ENCODE assay signal across 19 mouse cellular contexts in the genomic region with DNA sequence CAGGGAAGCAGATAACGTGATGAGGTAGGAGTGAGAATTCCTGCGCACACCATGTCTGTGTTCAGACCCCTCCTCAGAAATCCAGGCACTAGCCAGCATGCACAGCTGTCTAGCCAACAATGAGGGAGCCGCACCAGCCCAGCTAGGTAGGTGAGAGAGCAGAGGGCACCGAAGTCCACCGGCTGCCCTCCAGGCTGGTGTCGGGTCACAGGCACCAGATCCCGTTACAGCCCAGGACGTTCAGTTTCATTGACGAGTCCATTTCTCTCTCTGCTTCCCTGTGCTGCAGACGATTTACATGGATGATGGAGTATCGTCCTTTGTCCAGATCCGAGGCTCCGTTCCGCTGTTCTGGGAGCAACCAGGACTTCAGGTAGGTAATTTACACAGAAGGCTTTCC. TPM values are rescaled to one million over a fixed set of nuclear protein-coding genes. Genes with fewer than 3 reads are reported as not detected.
DNase-seq lines count a peak whose midpoint lies in the region; ATAC-seq and TF ChIP-seq lines count a peak whose summit lies in the region.
"Had no signal": no experiment of that assay in that cellular context is flagged by ENCODE, and none has a peak within 500 bp of the region (broad histone marks: within the 10 kb centered on the region; RNA-seq: fewer than 3 reads in every experiment).

No protein-coding gene starts in this region.

- peak overlapping the region; percentile 63 for H3K9ac ChIP-seq in heart, embryonic 13.5 days
- H3K9ac ChIP-seq: hindbrain, embryonic 13.5 days; limb, embryonic 15.5 days; neural tube, embryonic 12.5 days had no signal

- peak overlapping the region; percentile 98 for H3K27ac ChIP-seq in heart, embryonic 13.5 days (replicated peaks)
- H3K27ac ChIP-seq: hindbrain, embryonic 13.5 days; limb, embryonic 15.5 days; neural tube, embryonic 12.5 days had no signal

- H3K36me3 ChIP-seq in heart, embryonic 13.5 days, result no peaks in the 10 kb centered on the region
- H3K36me3 ChIP-seq in myocyte (ENCODE audit: control insufficient read depth, insufficient read depth), result peaks cover 6% of the 10 kb centered on the region
- H3K36me3 ChIP-seq: hindbrain, embryonic 13.5 days; limb, embryonic 15.5 days; neural tube, embryonic 12.5 days had no signal

- no peaks in the 10 kb centered on the region for H3K27me3 ChIP-seq in heart, embryonic 13.5 days (replicated peaks)
- no peaks in the 10 kb centered on the region for H3K27me3 ChIP-seq in myocyte (ENCODE audit: control insufficient read depth, insufficient read depth, insufficient read length)
- H3K27me3 ChIP-seq: hindbrain, embryonic 13.5 days; limb, embryonic 15.5 days; neural tube, embryonic 12.5 days had no signal

- peak overlapping the region; percentile 50 for H3K4me2 ChIP-seq in heart, embryonic 13.5 days
- H3K4me2 ChIP-seq in myocyte (ENCODE audit: low read depth), result peak overlapping the region; percentile 40
- H3K4me2 ChIP-seq: hindbrain, embryonic 13.5 days; limb, embryonic 15.5 days; neural tube, embryonic 12.5 days had no signal

- WGBS in heart, embryonic 13.5 days, result 67% methylated on average over 14 of the region's 14 CpGs

- intact Hi-C loops in gastrocnemius, postnatal 14 days (cut with DNase I; ENCODE audit: low total_unique reads), result no loop called here
- intact Hi-C loops in gastrocnemius, postnatal 36 days (cut with DNase I), result no loop called here

- DNase-seq in gastrocnemius, postnatal 14 days, result peak; percentile 55
- DNase-seq in gastrocnemius, postnatal 36 days, result no peak
- DNase-seq in heart, postnatal 4 days, result no peak
- DNase-seq in gastrocnemius, postnatal 25 days, result peak; percentile 68
- no peak for DNase-seq in left cerebral cortex, adult 18-20 months (ENCODE audit: low spot score in 2 of 2)
- DNase-seq: cerebellum, adult 11-12 months; cerebellum, postnatal 36 days; embryo, embryonic 11 days; kidney, adult 18-20 months; kidney, postnatal 4 days; midbrain, embryonic 14.5 days; right cerebral cortex, postnatal 25 days; thymus, postnatal 25 days had no signal

- H3K4me3 ChIP-seq in heart, embryonic 13.5 days, result no peak overlapping the region
- H3K4me3 ChIP-seq in myocyte, result no peak overlapping the region
- H3K4me3 ChIP-seq: hindbrain, embryonic 13.5 days; limb, embryonic 15.5 days; neural tube, embryonic 12.5 days had no signal

- H3K79me2 ChIP-seq in myocyte (ENCODE audit: control insufficient read depth, insufficient read depth), result peaks cover 33% of the 10 kb centered on the region

- ATAC-seq in heart, embryonic 13.5 days (ENCODE audit: extremely low read depth, insufficient number of reproducible peaks, low FRiP score, low TSS enrichment), result no peak
- ATAC-seq: forebrain, embryonic 14.5 days had no signal

- H3ac ChIP-seq in myocyte (ENCODE audit: control insufficient read depth, insufficient read length), result no peak overlapping the region

- H3K9me3 ChIP-seq in heart, embryonic 13.5 days, result no peaks in the 10 kb centered on the region
- H3K9me3 ChIP-seq: hindbrain, embryonic 13.5 days; limb, embryonic 15.5 days; neural tube, embryonic 12.5 days had no signal

- peaks cover 76% of the 10 kb centered on the region for H3K4me1 ChIP-seq in heart, embryonic 13.5 days
- H3K4me1 ChIP-seq: neural tube, embryonic 12.5 days had no signal

- no peak for TF ChIP-seq POLR2A in myocyte (IDR thresholded peaks at IDR 0.05; ENCODE audit: insufficient read length, low read depth)

TF ChIP-seq in myocyte, 11 proteins besides CTCF, POLR2A, EP300 and RAD21:
- TF ChIP-seq TCF3 (IDR thresholded peaks at IDR 0.05; ENCODE audit: insufficient read length, low read depth) (no peak), REST (IDR thresholded peaks at IDR 0.05; ENCODE audit: insufficient read depth, insufficient read length) (no peak), E2F4 (IDR thresholded peaks at IDR 0.05; ENCODE audit: insufficient read depth) (no peak), POLR2AphosphoS2 (IDR thresholded peaks at IDR 0.05; ENCODE audit: insufficient read length, low read depth) (no peak), MAX (IDR thresholded peaks at IDR 0.05; ENCODE audit: low read depth) (no peak), MYOD1 (IDR thresholded peaks at IDR 0.05; ENCODE audit: control insufficient read depth in 1 of 3, insufficient read length in 2 of 3, low read depth in 2 of 3) (no peak), USF1 (IDR thresholded peaks at IDR 0.05; ENCODE audit: low read depth) (no peak), MYOG (IDR thresholded peaks at IDR 0.05; ENCODE audit: control insufficient read depth in 1 of 3, insufficient read depth in 1 of 3, insufficient read length in 2 of 3, low read depth in 2 of 3) (no peak), TCF12 (IDR thresholded peaks at IDR 0.05; ENCODE audit: insufficient read depth, poor library complexity, severe bottlenecking) (no peak), SRF (IDR thresholded peaks at IDR 0.05; ENCODE audit: control insufficient read depth, insufficient read length, low read depth) (no peak), CEBPB (IDR thresholded peaks at IDR 0.05; ENCODE audit: insufficient read depth, poor library complexity, severe bottlenecking) (no peak)

RNA-seq across cellular contexts. Expression of gene Synj2, which starts 55.5 kb away (rescaled TPM):
- total RNA-seq in gastrocnemius, postnatal 14 days (2021), result 10 to 100 TPM; 28.9 to 44.4 TPM
- total RNA-seq in gastrocnemius, postnatal 36 days (2021), result 10 to 100 TPM; 27.2 to 47.5 TPM
- polyA plus RNA-seq in heart, embryonic 13.5 days (2015; fragmentation: Nextera tagmentation; extraction: Ambion mirVana), result 3.0 and 3.1 TPM in 2 replicates
- 10 to 100 TPM; 26.5 to 28.6 TPM for total RNA-seq in heart, postnatal 4 days (2021)
- total RNA-seq in gastrocnemius, postnatal 25 days (2021), result 10 to 100 TPM; 35.8 to 48.7 TPM
- polyA plus RNA-seq in myocyte (2012; fragmentation: generic; extraction: Trizol), result 32.1 TPM
- total RNA-seq in left cerebral cortex, adult 18-20 months (2021), result 100 to 1,000 TPM; 121 to 135 TPM

Comparison
In these comparisons a context has a peak if more than half of its experiments do, and no peak if none do; other contexts are left out.
1. DNase-seq: peak in gastrocnemius, postnatal 14 days (single experiment) and gastrocnemius, postnatal 25 days (single experiment); none in gastrocnemius, postnatal 36 days (0 of 2), heart, postnatal 4 days (single experiment) and left cerebral cortex, adult 18-20 months (0 of 2).